Mouse (Mus musculus): Measurements from ENCODE around the gene Dpy19l3. TPM values are rescaled to one million over a fixed set of nuclear protein-coding genes. Genes with fewer than 3 reads are reported as not detected.

The Dpy19l3 gene
- polyA plus RNA-seq, 2 experiments: 2.1 to 7.3 TPM

- no peaks in the 10 kb centered on the region for H3K36me3 ChIP-seq (replicated peaks; ENCODE audit: control insufficient read depth, insufficient read depth, low read depth)
- DNase-seq (ENCODE audit: low read depth in 3 of 3, low spot score in 3 of 3) (no peak), ATAC-seq (ENCODE audit: insufficient read depth) (no peak)
- TF ChIP-seq EP300 (IDR thresholded peaks at IDR 0.05; ENCODE audit: low read depth) (no peak), CTCF (IDR thresholded peaks at IDR 0.05; ENCODE audit: low read depth) (no peak)
- H3K9me3 ChIP-seq (ENCODE audit: control insufficient read depth, low read length): no peaks in the 10 kb centered on the region
- H3K4me2 ChIP-seq (ENCODE audit: low read depth): no peak overlapping the region
- 56% methylated on average over 18 of the region's 18 CpGs for whole genome bisulfite sequencing (ENCODE audit: insufficient replicate concordance)
- H3K4me1 ChIP-seq (replicated peaks; ENCODE audit: control insufficient read depth in 2 of 2, insufficient read depth in 2 of 2, low read length in 1 of 2): no peaks in the 10 kb centered on the region
- no peak overlapping the region for H3K4me3 ChIP-seq (ENCODE audit: insufficient read depth in 1 of 2, low read depth in 2 of 2, low read length in 2 of 2)
- H3K27me3 ChIP-seq (ENCODE audit: control insufficient read depth, insufficient read depth, low read length): no peaks in the 10 kb centered on the region
- H3K9ac ChIP-seq (replicated peaks): no peak overlapping the region
- H3K27ac ChIP-seq: no peak overlapping the region
Observed at GRCm38 (mm10) chr7:35668066-35669041, 85.9 kb downstream of the Dpy19l3 start.

GRCm38 (mm10) chr7:35663790-35664376, 90.4 kb downstream of the Dpy19l3 start:
- Histone ChIP-seq H3K9ac (replicated peaks) (no peak overlapping the region), H3K36me3 (replicated peaks; ENCODE audit: control insufficient read depth, insufficient read depth, low read depth) (no peaks in the 10 kb centered on the region), H3K4me1 (replicated peaks; ENCODE audit: control insufficient read depth in 2 of 2, insufficient read depth in 2 of 2, low read length in 1 of 2) (no peaks in the 10 kb centered on the region), H3K9me3 (ENCODE audit: control insufficient read depth, low read length) (no peaks in the 10 kb centered on the region), H3K4me3 (ENCODE audit: insufficient read depth in 1 of 2, low read depth in 2 of 2, low read length in 2 of 2) (no peak overlapping the region), H3K4me2 (ENCODE audit: low read depth) (no peak overlapping the region), H3K27ac (no peak overlapping the region), H3K27me3 (ENCODE audit: control insufficient read depth, insufficient read depth, low read length) (no peaks in the 10 kb centered on the region)
- TF ChIP-seq CTCF (IDR thresholded peaks at IDR 0.05; ENCODE audit: low read depth) (no peak), EP300 (IDR thresholded peaks at IDR 0.05; ENCODE audit: low read depth) (no peak)
- no peak for DNase-seq (ENCODE audit: low read depth in 3 of 3, low spot score in 3 of 3)
- WGBS (ENCODE audit: insufficient replicate concordance): 67% methylated on average over 16 of the region's 16 CpGs
- no peak for ATAC-seq (ENCODE audit: insufficient read depth)

GRCm38 (mm10) chr7:35659173-35659572, 95.1 kb downstream of the Dpy19l3 start:
- Histone ChIP-seq H3K9ac (replicated peaks) (no peak overlapping the region), H3K4me1 (replicated peaks; ENCODE audit: control insufficient read depth in 2 of 2, insufficient read depth in 2 of 2, low read length in 1 of 2) (no peaks in the 10 kb centered on the region), H3K4me2 (ENCODE audit: low read depth) (no peak overlapping the region), H3K9me3 (ENCODE audit: control insufficient read depth, low read length) (no peaks in the 10 kb centered on the region), H3K36me3 (replicated peaks; ENCODE audit: control insufficient read depth, insufficient read depth, low read depth) (no peaks in the 10 kb centered on the region), H3K27ac (no peak overlapping the region), H3K4me3 (ENCODE audit: insufficient read depth in 1 of 2, low read depth in 2 of 2, low read length in 2 of 2) (no peak overlapping the region), H3K27me3 (ENCODE audit: control insufficient read depth, insufficient read depth, low read length) (no peaks in the 10 kb centered on the region)
- TF ChIP-seq CTCF (IDR thresholded peaks at IDR 0.05; ENCODE audit: low read depth) (peak; percentile 89), EP300 (IDR thresholded peaks at IDR 0.05; ENCODE audit: low read depth) (no peak)
- DNase-seq (ENCODE audit: low read depth in 3 of 3, low spot score in 3 of 3) (peak in 1 of 3 experiments; percentile 9), ATAC-seq (ENCODE audit: insufficient read depth) (no peak)
- 44% methylated on average over 3 of the region's 3 CpGs for WGBS (ENCODE audit: insufficient replicate concordance)

- no peak overlapping the region for H3K27ac ChIP-seq
- no peaks in the 10 kb centered on the region for H3K36me3 ChIP-seq (replicated peaks; ENCODE audit: control insufficient read depth, insufficient read depth, low read depth)
- H3K4me3 ChIP-seq (ENCODE audit: insufficient read depth in 1 of 2, low read depth in 2 of 2, low read length in 2 of 2): no peak overlapping the region
- 37% methylated on average over 6 of the region's 6 CpGs for WGBS (ENCODE audit: insufficient replicate concordance)
- H3K27me3 ChIP-seq (ENCODE audit: control insufficient read depth, insufficient read depth, low read length): no peaks in the 10 kb centered on the region
- H3K4me1 ChIP-seq (replicated peaks; ENCODE audit: control insufficient read depth in 2 of 2, insufficient read depth in 2 of 2, low read length in 1 of 2): no peaks in the 10 kb centered on the region
- no peaks in the 10 kb centered on the region for H3K9me3 ChIP-seq (ENCODE audit: control insufficient read depth, low read length)
- ATAC-seq (ENCODE audit: insufficient read depth) (no peak), DNase-seq (ENCODE audit: low read depth in 3 of 3, low spot score in 3 of 3) (no peak)
- H3K4me2 ChIP-seq (ENCODE audit: low read depth): no peak overlapping the region
- H3K9ac ChIP-seq (replicated peaks): no peak overlapping the region
- TF ChIP-seq EP300 (IDR thresholded peaks at IDR 0.05; ENCODE audit: low read depth): no peak
- no peak for TF ChIP-seq CTCF (IDR thresholded peaks at IDR 0.05; ENCODE audit: low read depth)
Observed at GRCm38 (mm10) chr7:35657829-35658228, 96.4 kb downstream of the Dpy19l3 start.

All from liver, embryonic 14.5 days (tissue).